Mouse (Mus musculus) thymus, adult 2 months (tissue): ENCODE measurements at regions not wholly inside any gene's neighbourhood (a gene's known extent, or its start where the extent isn't known, plus 50 kb on each side); places are given as distances from the start of the nearest gene placed in this dataset.

Source experiments
- DNase-seq: peaks from one replicate; pipeline ENCODE4 v3.0.0; 2021
- H3K27ac ChIP-seq: fragments of 200-500 bp; 2 replicates; pipeline ENCODE4 v1.5.1; 2012; ENCODE audit warnings: low read length, control low read depth; ENCODE audit not compliant: control insufficient read depth, insufficient read depth
- H3K27me3 ChIP-seq: fragments of 200-500 bp; 2 replicates; pipeline ENCODE4 v1.6.1; 2012; ENCODE audit warnings: mild to moderate bottlenecking, low read length, moderate library complexity, mixed read lengths; ENCODE audit not compliant: control insufficient read depth, insufficient read depth
- H3K36me3 ChIP-seq: fragments of 200-500 bp; 2 replicates; pipeline ENCODE4 v1.6.1; 2012; ENCODE audit warnings: mild to moderate bottlenecking, low read length, moderate library complexity; ENCODE audit not compliant: control insufficient read depth, insufficient read depth
- H3K4me1 ChIP-seq: fragments of 200-500 bp; replicated peaks from 2 replicates; pipeline ENCODE4 v1.6.1; 2012; ENCODE audit warnings: low read length; ENCODE audit not compliant: control insufficient read depth, insufficient read depth
- H3K4me3 ChIP-seq: fragments of 200-500 bp; 2 replicates; pipeline ENCODE4 v1.5.1; 2012; ENCODE audit warnings: mild to moderate bottlenecking, low read length, control low read depth, moderate library complexity; ENCODE audit not compliant: control insufficient read depth, insufficient read depth
- CTCF ChIP-seq: fragments of 200-500 bp; IDR thresholded peaks from 2 replicates; pipeline ENCODE4 v1.5.1; 2012; ENCODE audit warnings: mild to moderate bottlenecking, control low read depth, low read length, moderate library complexity, borderline replicate concordance; ENCODE audit not compliant: control insufficient read depth, poor library complexity, insufficient read depth; ENCODE audit errors: extremely low read depth
- POLR2A ChIP-seq: fragments of 200-500 bp; IDR thresholded peaks from 2 replicates; pipeline ENCODE4 v1.6.1; 2012; ENCODE audit warnings: mild to moderate bottlenecking, low read length, control low read depth, moderate library complexity; ENCODE audit not compliant: control insufficient read depth, poor library complexity, insufficient read depth; ENCODE audit errors: extremely low read depth
- WGBS: fragments of 180-500 bp; shearing (Covaris S2); methylation state at CpG from one replicate; pipeline ENCODE4 v1.1.7; 2018; 5-methylcytosine and 5-hydroxymethylcytosine counted together

- no peak for DNase-seq
- H3K27me3 ChIP-seq = peaks cover 22% of the 10 kb centered on the region
- 36% methylated on average over 16 of the region's 16 CpGs for WGBS
- H3K4me3 ChIP-seq = no peak overlapping the region
- TF ChIP-seq CTCF = no peak
- no peak for TF ChIP-seq POLR2A
- H3K27ac ChIP-seq = no peak overlapping the region
- H3K4me1 ChIP-seq = peaks cover 12% of the 10 kb centered on the region
- no peaks in the 10 kb centered on the region for H3K36me3 ChIP-seq
These were observed 156.6 kb upstream of the Smim15 start for GRCm38 (mm10) chr13:107887366-107888230.

GRCm38 (mm10) chr13:107884836-107885235 lies 159.4 kb upstream of the Smim15 start:
- Histone ChIP-seq H3K27ac (no peak overlapping the region), H3K27me3 (peaks cover 15% of the 10 kb centered on the region), H3K36me3 (no peaks in the 10 kb centered on the region), H3K4me1 (peaks cover 10% of the 10 kb centered on the region), H3K4me3 (no peak overlapping the region)
- no peak for DNase-seq
- WGBS = 96% methylated on average over 3 of the region's 3 CpGs
- TF ChIP-seq POLR2A (no peak), CTCF (no peak)

GRCm38 (mm10) chr13:107882337-107882736 lies 161.9 kb upstream of the Smim15 start:
- Histone ChIP-seq H3K4me3 (no peak overlapping the region), H3K4me1 (peaks cover 4% of the 10 kb centered on the region; the same call in 1 of the 2 replicates), H3K27ac (no peak overlapping the region), H3K36me3 (no peaks in the 10 kb centered on the region), H3K27me3 (no peaks in the 10 kb centered on the region)
- DNase-seq = no peak
- 96% methylated on average over 5 of the region's 5 CpGs for WGBS
- TF ChIP-seq CTCF (no peak), POLR2A (no peak)

- WGBS = 100% methylated on average over 2 of the region's 2 CpGs
These were observed 163.7 kb upstream of the Smim15 start for GRCm38 (mm10) chr13:107880551-107880950.

DNA sequence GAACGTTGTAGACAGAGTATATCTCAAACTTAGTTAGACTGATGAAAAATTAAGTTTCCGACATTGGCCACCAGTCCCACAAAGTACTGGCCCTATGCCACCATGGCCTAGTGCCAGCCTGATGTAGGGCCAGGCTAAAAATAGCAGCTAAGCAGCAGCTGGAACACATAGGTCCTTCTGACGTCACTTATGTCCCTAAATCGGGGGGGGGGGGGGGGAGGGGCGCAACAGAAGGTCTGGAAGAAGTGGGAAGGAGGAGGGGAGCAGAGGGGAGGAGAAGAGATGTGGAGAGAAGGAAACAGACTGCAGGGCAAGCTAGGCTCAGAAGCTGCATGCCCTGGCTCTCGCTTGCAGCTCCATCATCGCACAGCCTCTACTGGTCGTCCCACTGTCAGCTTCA lies 164.7 kb upstream of the Smim15 start:
- Histone ChIP-seq H3K4me1 (no peaks in the 10 kb centered on the region), H3K27me3 (no peaks in the 10 kb centered on the region), H3K36me3 (no peaks in the 10 kb centered on the region), H3K4me3 (no peak overlapping the region), H3K27ac (no peak overlapping the region)
- whole genome bisulfite sequencing = 66% methylated on average over 7 of the region's 8 CpGs
- DNase-seq = no peak
- no peak for TF ChIP-seq POLR2A
- TF ChIP-seq CTCF = no peak

More at GRCm38 (mm10) chr13:107880551-107880950, 163.7 kb upstream of the Smim15 start:
- H3K4me3 ChIP-seq = no peak overlapping the region
- H3K27ac ChIP-seq = no peak overlapping the region
- H3K27me3 ChIP-seq = no peaks in the 10 kb centered on the region
- TF ChIP-seq CTCF = no peak
- TF ChIP-seq POLR2A = no peak
- no peak for DNase-seq
- H3K4me1 ChIP-seq = peaks cover 4% of the 10 kb centered on the region; the same call in 1 of the 2 replicates
- no peaks in the 10 kb centered on the region for H3K36me3 ChIP-seq

DNA sequence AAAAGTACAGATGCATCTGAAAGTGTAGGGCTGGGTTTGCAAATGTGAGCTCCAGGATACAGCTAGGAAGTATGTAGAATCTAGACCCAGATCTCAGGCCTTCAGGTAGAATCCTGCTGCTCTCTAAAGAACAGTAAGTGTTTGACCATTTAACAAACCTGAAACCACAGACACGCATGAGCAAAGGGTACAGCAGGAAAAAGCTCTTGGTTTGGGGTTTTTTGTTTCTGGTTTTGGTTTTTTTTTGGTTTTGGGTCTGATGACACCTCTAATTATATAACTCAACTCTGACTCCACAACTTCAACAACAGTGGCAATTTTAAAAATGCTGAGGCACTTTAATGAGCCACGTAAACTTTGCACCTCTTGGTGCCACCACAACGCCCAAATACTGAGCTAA lies 165.3 kb upstream of the Smim15 start:
- Histone ChIP-seq H3K27me3 (no peaks in the 10 kb centered on the region), H3K27ac (no peak overlapping the region), H3K4me1 (no peaks in the 10 kb centered on the region), H3K4me3 (no peak overlapping the region), H3K36me3 (no peaks in the 10 kb centered on the region)
- TF ChIP-seq POLR2A (no peak), CTCF (no peak)
- no peak for DNase-seq
- 62% methylated on average over 3 of the region's 3 CpGs for WGBS
